29 mouse cellular contexts compared by ENCODE assay signal in genomic region chr1:132354234-132354633, GRCm38 (mm10). TPM values are rescaled to one million over a fixed set of nuclear protein-coding genes. Genes with fewer than 3 reads are reported as not detected.
DNase-seq lines count a peak whose midpoint lies in the region; ATAC-seq and TF ChIP-seq lines count a peak whose summit lies in the region.
"Had no signal": no experiment of that assay in that cellular context is flagged by ENCODE, and none has a peak within 500 bp of the region (broad histone marks: within the 10 kb centered on the region; RNA-seq: fewer than 3 reads in every experiment).

No protein-coding gene starts in this region.

- TF ChIP-seq POLR2A in heart, adult 2 months (IDR thresholded peaks at IDR 0.05; ENCODE audit: insufficient read depth, low read depth, low read length): no peak

- no peaks in the 10 kb centered on the region for H3K79me2 ChIP-seq in heart, adult 2 months (replicated peaks; ENCODE audit: control insufficient read depth, insufficient read depth, low read length)

- no peak overlapping the region for H3K9ac ChIP-seq in heart, adult 2 months (ENCODE audit: low read depth, low read length)
- no peak overlapping the region for H3K9ac ChIP-seq in liver, embryonic 12.5 days
- H3K9ac ChIP-seq in liver, embryonic 11.5 days (ENCODE audit: low read depth, low read length): no peak overlapping the region
- H3K9ac ChIP-seq in liver, embryonic 15.5 days: no peak overlapping the region
- H3K9ac ChIP-seq: embryonic facial prominence, embryonic 12.5 days; heart, embryonic 12.5 days; intestine, embryonic 15.5 days; lung, embryonic 14.5 days; neural tube, embryonic 15.5 days; stomach, embryonic 15.5 days had no signal

- peaks cover 8% of the 10 kb centered on the region for H3K9me3 ChIP-seq in liver, embryonic 12.5 days (replicated peaks)
- no peaks in the 10 kb centered on the region for H3K9me3 ChIP-seq in liver, embryonic 11.5 days (ENCODE audit: control insufficient read depth, low read length)
- no peaks in the 10 kb centered on the region for H3K9me3 ChIP-seq in limb, embryonic 10.5 days (replicated peaks)
- 0 out of 2 replicates have a peak, but pooled peaks cover 3% of the 10 kb centered on the region for H3K9me3 ChIP-seq in liver, embryonic 15.5 days (replicated peaks)
- H3K9me3 ChIP-seq: embryonic facial prominence, embryonic 12.5 days; intestine, embryonic 15.5 days; neural tube, embryonic 15.5 days; stomach, embryonic 15.5 days had no signal

- no peak for ATAC-seq in liver, embryonic 12.5 days
- ATAC-seq in liver, embryonic 11.5 days (replicated peaks; ENCODE audit: low FRiP score): no peak
- ATAC-seq in liver, embryonic 15.5 days (ENCODE audit: insufficient read depth): no peak
- ATAC-seq: forebrain, embryonic 14.5 days; hindbrain, embryonic 16.5 days; intestine, embryonic 15.5 days; midbrain, embryonic 16.5 days had no signal

- TF ChIP-seq EP300 in heart, adult 2 months (IDR thresholded peaks at IDR 0.05; ENCODE audit: insufficient read depth, low read depth, low read length): no peak

- H3K4me2 ChIP-seq in liver, embryonic 12.5 days: no peak overlapping the region
- no peak overlapping the region for H3K4me2 ChIP-seq in liver, embryonic 11.5 days
- no peak overlapping the region for H3K4me2 ChIP-seq in liver, embryonic 15.5 days
- H3K4me2 ChIP-seq: embryonic facial prominence, embryonic 12.5 days; heart, embryonic 12.5 days; intestine, embryonic 15.5 days; lung, embryonic 14.5 days; neural tube, embryonic 15.5 days; stomach, embryonic 15.5 days had no signal

- H3K27me3 ChIP-seq in heart, adult 2 months (ENCODE audit: control insufficient read depth, insufficient read depth, low read length): no peaks in the 10 kb centered on the region
- H3K27me3 ChIP-seq in liver, embryonic 12.5 days (replicated peaks): no peaks in the 10 kb centered on the region
- H3K27me3 ChIP-seq in liver, embryonic 11.5 days (replicated peaks; ENCODE audit: control insufficient read depth, insufficient read depth, low read length): no peaks in the 10 kb centered on the region
- no peaks in the 10 kb centered on the region for H3K27me3 ChIP-seq in limb, embryonic 10.5 days (ENCODE audit: low read depth, poor library complexity, severe bottlenecking)
- H3K27me3 ChIP-seq in liver, embryonic 15.5 days: no peaks in the 10 kb centered on the region
- H3K27me3 ChIP-seq: CH12.LX; embryonic facial prominence, embryonic 12.5 days; heart, embryonic 12.5 days; intestine, embryonic 15.5 days; neural tube, embryonic 15.5 days; Patski; stomach, embryonic 15.5 days had no signal

- DNase-seq in heart, adult 2 months: peak in 1 of 2 experiments; percentile 3
- no peak for DNase-seq in heart, postnatal 10 days
- no peak for DNase-seq in liver, embryonic 11.5 days (ENCODE audit: low spot score)
- DNase-seq in limb, embryonic 10.5 days (ENCODE audit: low spot score): no peak
- DNase-seq in left cerebral cortex, adult 8-10 months (ENCODE audit: low spot score in 2 of 2): no peak
- DNase-seq: B cell, adult 2 months; cerebellum, adult 9-11 months; gastrocnemius, postnatal 14 days; heart, adult 11 months; heart, postnatal 36 days; kidney, postnatal 10 days; lung, embryonic 14.5 days; right cerebral cortex, adult 18-20 months; right cerebral cortex, postnatal 4 days; thymus, adult 2 months had no signal

- peak overlapping the region; percentile 49; the same call in 1 of the 2 replicates for H3K27ac ChIP-seq in heart, adult 2 months
- H3K27ac ChIP-seq in liver, embryonic 12.5 days: peak overlapping the region; percentile 4; the same call in 1 of the 2 replicates
- no peak overlapping the region for H3K27ac ChIP-seq in liver, embryonic 11.5 days (ENCODE audit: low read depth, low read length)
- H3K27ac ChIP-seq in limb, embryonic 10.5 days: peak overlapping the region; percentile 42; the same call in 1 of the 2 replicates
- peak overlapping the region; percentile 51; the same call in 1 of the 2 replicates for H3K27ac ChIP-seq in liver, embryonic 15.5 days (replicated peaks)
- H3K27ac ChIP-seq: embryonic facial prominence, embryonic 12.5 days; intestine, embryonic 15.5 days; neural tube, embryonic 15.5 days; stomach, embryonic 15.5 days had no signal

- intact Hi-C loops in heart, adult 2 months (cut with DNase I): loop anchor here (2.0 kb wide), 1 partner anchor 195 kb away; no protein-coding TSS in a partner anchor
- intact Hi-C loops in heart, postnatal 10 days (cut with DNase I): no loop called here

- no peaks in the 10 kb centered on the region for H3K36me3 ChIP-seq in heart, adult 2 months (ENCODE audit: control insufficient read depth, insufficient read depth, low read length)
- H3K36me3 ChIP-seq in liver, embryonic 12.5 days: peaks cover 60% of the 10 kb centered on the region
- peaks cover 8% of the 10 kb centered on the region; the same call in 1 of the 2 replicates for H3K36me3 ChIP-seq in liver, embryonic 11.5 days (ENCODE audit: control insufficient read depth, insufficient read depth, low read length)
- peaks cover 25% of the 10 kb centered on the region for H3K36me3 ChIP-seq in limb, embryonic 10.5 days
- peaks cover 67% of the 10 kb centered on the region for H3K36me3 ChIP-seq in liver, embryonic 15.5 days (replicated peaks)

- no peak for TF ChIP-seq CTCF in heart, adult 2 months (IDR thresholded peaks at IDR 0.05)

- 81% methylated on average over 9 of the region's 9 CpGs for WGBS in heart, adult 2 months
- 78% methylated on average over 9 of the region's 9 CpGs for WGBS in liver, embryonic 12.5 days (ENCODE audit: insufficient replicate concordance)
- WGBS in liver, embryonic 11.5 days: 79% methylated on average over 9 of the region's 9 CpGs
- 73% methylated on average over 9 of the region's 9 CpGs for WGBS in limb, embryonic 10.5 days
- whole genome bisulfite sequencing in liver, embryonic 15.5 days (ENCODE audit: insufficient replicate concordance): 81% methylated on average over 9 of the region's 9 CpGs

- H3K4me3 ChIP-seq in heart, adult 2 months: no peak overlapping the region
- no peak overlapping the region for H3K4me3 ChIP-seq in liver, embryonic 12.5 days
- no peak overlapping the region for H3K4me3 ChIP-seq in liver, embryonic 11.5 days (ENCODE audit: low read depth, low read length)
- no peak overlapping the region for H3K4me3 ChIP-seq in limb, embryonic 10.5 days
- no peak overlapping the region for H3K4me3 ChIP-seq in liver, embryonic 15.5 days (replicated peaks)
- H3K4me3 ChIP-seq: embryonic facial prominence, embryonic 12.5 days; heart, embryonic 12.5 days; intestine, embryonic 15.5 days; megakaryocyte, embryonic 14.5 days; neural tube, embryonic 15.5 days; stomach, embryonic 15.5 days had no signal

- peaks cover 15% of the 10 kb centered on the region for H3K4me1 ChIP-seq in heart, adult 2 months (ENCODE audit: control insufficient read depth, insufficient read depth, low read length)
- H3K4me1 ChIP-seq in liver, embryonic 12.5 days: peaks cover 29% of the 10 kb centered on the region
- H3K4me1 ChIP-seq in liver, embryonic 11.5 days (replicated peaks; ENCODE audit: control insufficient read depth, insufficient read depth, low read length): peaks cover 8% of the 10 kb centered on the region
- peaks cover 10% of the 10 kb centered on the region for H3K4me1 ChIP-seq in limb, embryonic 10.5 days
- peaks cover 39% of the 10 kb centered on the region for H3K4me1 ChIP-seq in liver, embryonic 15.5 days (replicated peaks)
- H3K4me1 ChIP-seq: intestine, embryonic 15.5 days had no signal

RNA-seq across cellular contexts. Expression of gene Tmcc2, which starts 36.8 kb away (rescaled TPM):
- total RNA-seq in heart, adult 2 months (2021): 10 to 100 TPM; 21.9 to 25.4 TPM
- 17.5 and 19.4 TPM in 2 replicates for polyA plus RNA-seq in heart, adult 2 months (2012; rRNA removed)
- 10 to 100 TPM; 14.7 to 16.4 TPM for total RNA-seq in heart, postnatal 10 days (2021)
- polyA plus RNA-seq in liver, embryonic 12.5 days (2016; fragmentation: Nextera tagmentation; extraction: Ambion mirVana): 342 and 350 TPM in 2 replicates
- polyA plus RNA-seq in liver, embryonic 11.5 days (2014; fragmentation: Nextera tagmentation; extraction: Ambion mirVana): 24.6 and 28.1 TPM in 2 replicates
- polyA plus RNA-seq in limb, embryonic 10.5 days (2016; fragmentation: Nextera tagmentation; extraction: Ambion mirVana): 7.6 and 8.0 TPM in 2 replicates
- polyA plus RNA-seq in liver, embryonic 15.5 days (2015; fragmentation: Nextera tagmentation; extraction: Ambion mirVana): 598 and 710 TPM in 2 replicates
- total RNA-seq in left cerebral cortex, adult 8-10 months (2022): 100 to 1,000 TPM; 182 to 205 (median 192) TPM

RNA-seq across cellular contexts. Expression of gene Nuak2, which starts 38.3 kb away (rescaled TPM):
- 1 to 10 TPM; 4.1 to 4.3 TPM for total RNA-seq in heart, adult 2 months (2021)
- polyA plus RNA-seq in heart, adult 2 months (2012; rRNA removed): 2.8 and 4.0 TPM in 2 replicates
- total RNA-seq in heart, postnatal 10 days (2021): 1 to 10 TPM; 3.5 to 4.7 TPM
- 1.3 and 1.7 TPM in 2 replicates for polyA plus RNA-seq in liver, embryonic 12.5 days (2016; fragmentation: Nextera tagmentation; extraction: Ambion mirVana)
- polyA plus RNA-seq in liver, embryonic 11.5 days (2014; fragmentation: Nextera tagmentation; extraction: Ambion mirVana): 1.2 and 2.0 TPM in 2 replicates
- 0.84 and 0.92 TPM in 2 replicates for polyA plus RNA-seq in limb, embryonic 10.5 days (2016; fragmentation: Nextera tagmentation; extraction: Ambion mirVana)
- 3.1 and 3.6 TPM in 2 replicates for polyA plus RNA-seq in liver, embryonic 15.5 days (2015; fragmentation: Nextera tagmentation; extraction: Ambion mirVana)
- 1 to 10 TPM in 3 of 4 experiments, under 1 TPM in 1; 0.81 to 1.7 (median 1.3) TPM for total RNA-seq in left cerebral cortex, adult 8-10 months (2022)
- polyA plus RNA-seq: G1E had no signal

RNA-seq across cellular contexts. Expression of gene Klhdc8a, which starts 55.8 kb away (rescaled TPM):
- 10 to 100 TPM; 15.4 to 21.0 TPM for total RNA-seq in heart, adult 2 months (2021)
- polyA plus RNA-seq in heart, adult 2 months (2012; rRNA removed): 15.9 and 18.7 TPM in 2 replicates
- total RNA-seq in heart, postnatal 10 days (2021): 10 to 100 TPM; 17.7 to 27.5 TPM
- 0.06 and 0.07 TPM in 2 replicates for polyA plus RNA-seq in liver, embryonic 12.5 days (2016; fragmentation: Nextera tagmentation; extraction: Ambion mirVana)
- 0.05 TPM in 1 of 2 replicates, not detected in the other for polyA plus RNA-seq in liver, embryonic 11.5 days (2014; fragmentation: Nextera tagmentation; extraction: Ambion mirVana)
- polyA plus RNA-seq in limb, embryonic 10.5 days (2016; fragmentation: Nextera tagmentation; extraction: Ambion mirVana): not detected in 2 replicates
- polyA plus RNA-seq in liver, embryonic 15.5 days (2015; fragmentation: Nextera tagmentation; extraction: Ambion mirVana): 0.07 and 0.08 TPM in 2 replicates
- total RNA-seq in left cerebral cortex, adult 8-10 months (2022): 10 to 100 TPM; 12.3 to 15.1 (median 13.6) TPM
- total RNA-seq: CH12.LX had no signal
- polyA plus RNA-seq: G1E had no signal

Comparison
In these comparisons a context has a peak if more than half of its experiments do, and no peak if none do; other contexts are left out.
1. RNA of gene Tmcc2, which starts 36.8 kb away (polyA plus RNA-seq): 598 to 710 TPM in liver, embryonic 15.5 days and 342 to 350 TPM in liver, embryonic 12.5 days; 24.6 to 28.1 TPM in liver, embryonic 11.5 days, 17.5 to 19.4 TPM in heart, adult 2 months and 7.6 to 8.0 TPM in limb, embryonic 10.5 days; every median in the first group is over 10 times any median in the second.
2. RNA of gene Klhdc8a, which starts 55.8 kb away (polyA plus RNA-seq): 15.9 to 18.7 TPM in heart, adult 2 months; 0.07 to 0.08 TPM in liver, embryonic 15.5 days, 0.06 to 0.07 TPM in liver, embryonic 12.5 days, 0.05 TPM in liver, embryonic 11.5 days and not detected in limb, embryonic 10.5 days; every median in the first group is over 10 times any median in the second.